Comparison of ENCODE assay signal across 21 mouse cellular contexts in the genomic region with DNA sequence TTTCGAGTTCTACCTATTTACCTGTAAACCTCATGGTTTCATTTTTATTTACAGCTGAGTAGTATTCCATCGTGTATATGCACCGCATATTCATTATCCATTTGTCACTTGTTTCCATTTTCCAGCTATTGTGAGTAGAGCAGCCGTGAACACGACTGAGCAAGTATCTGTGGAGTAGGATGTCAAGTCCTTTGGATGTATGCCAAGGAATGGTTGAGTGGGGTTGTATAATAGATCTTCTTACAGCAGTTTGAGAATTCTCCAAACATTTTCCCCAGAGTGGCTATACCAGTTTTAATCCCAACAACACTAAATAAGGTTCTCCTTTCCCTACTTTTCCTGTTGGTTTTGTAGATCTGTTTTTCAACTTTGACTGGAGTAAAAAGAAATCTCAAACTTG. TPM values are rescaled to one million over a fixed set of nuclear protein-coding genes. Genes with fewer than 3 reads are reported as not detected.
"Had no signal": no experiment of that assay in that cellular context is flagged by ENCODE, and none has a peak within 500 bp of the region (broad histone marks: within the 10 kb centered on the region; RNA-seq: fewer than 3 reads in every experiment).

No protein-coding gene starts in this region.

- ATAC-seq: liver, embryonic 12.5 days; midbrain, embryonic 16.5 days had no signal

- H3K27ac ChIP-seq: liver, embryonic 12.5 days; liver, embryonic 14.5 days; midbrain, embryonic 10.5 days; midbrain, embryonic 12.5 days; neural tube, embryonic 13.5 days; neural tube, embryonic 15.5 days had no signal

- H3K27me3 ChIP-seq: liver, embryonic 12.5 days; midbrain, embryonic 12.5 days; neural tube, embryonic 13.5 days; neural tube, embryonic 15.5 days had no signal

- H3K9me3 ChIP-seq: liver, embryonic 12.5 days; midbrain, embryonic 10.5 days; midbrain, embryonic 12.5 days; neural tube, embryonic 15.5 days had no signal

- H3K4me3 ChIP-seq: liver, embryonic 12.5 days; midbrain, embryonic 10.5 days; midbrain, embryonic 12.5 days; myocyte; neural tube, embryonic 13.5 days; neural tube, embryonic 15.5 days had no signal

- H3K4me2 ChIP-seq: liver, embryonic 12.5 days; midbrain, embryonic 12.5 days; neural tube, embryonic 13.5 days; neural tube, embryonic 15.5 days had no signal

- H3K4me1 ChIP-seq: liver, embryonic 12.5 days; midbrain, embryonic 10.5 days; midbrain, embryonic 12.5 days; neural tube, embryonic 15.5 days had no signal

- H3K36me3 ChIP-seq: liver, embryonic 12.5 days; midbrain, embryonic 10.5 days; midbrain, embryonic 12.5 days; neural tube, embryonic 13.5 days; neural tube, embryonic 15.5 days had no signal

- H3K9ac ChIP-seq: liver, embryonic 12.5 days; liver, embryonic 14.5 days; midbrain, embryonic 12.5 days; neural tube, embryonic 13.5 days; neural tube, embryonic 15.5 days had no signal

- DNase-seq: lung, adult 2 months; lung, postnatal 4 days; midbrain, embryonic 14.5 days; retina, postnatal 1 day; right cerebral cortex, adult 18-20 months; right cerebral cortex, postnatal 25 days; right cerebral cortex, postnatal 4 days; spleen, adult 18-20 months; thymus, adult 18-20 months; thymus, postnatal 14 days; thymus, postnatal 36 days had no signal

RNA-seq across cellular contexts. Expression of a gene that starts 48.2 kb away (rescaled TPM):
- polyA plus RNA-seq: liver, embryonic 12.5 days; neural tube, embryonic 11.5 days; stomach, embryonic 14.5 days had no signal
